Mouse (Mus musculus): ENCODE measurements around the gene Fam49a. TPM values are rescaled to one million over a fixed set of nuclear protein-coding genes. Genes with fewer than 3 reads are reported as not detected.

The Fam49a gene
- polyA plus RNA-seq (2015; fragmentation: Nextera tagmentation; extraction: Ambion mirVana), result 9.0 and 10.9 TPM in 2 replicates

GRCm38 (mm10) chr12:12261987-12262971, at the start of gene Fam49a:
TSS of gene Fam49a (plus strand) at chr12:12262139.

Data from skeletal muscle tissue, postnatal 0 days (tissue).